Mouse (Mus musculus) intestine, postnatal 0 days (tissue): Measurements from ENCODE around the gene Xab2. TPM values are rescaled to one million over a fixed set of nuclear protein-coding genes. Genes with fewer than 3 reads are reported as not detected.
A peak's percentile ranks its signal among the peaks of the same experiment; 100 is the strongest.

Experiments
- ATAC-seq: fragments of 200-750 bp; cut with Nextera tagmentation; 2 replicates; pipeline ENCODE4 v1.8.0; 2017; ENCODE audit warnings: mild to moderate bottlenecking, moderate TSS enrichment, moderate library complexity
- H3K27ac ChIP-seq: fragments of 300-500 bp; sonication (generic); 2 replicates; pipeline ENCODE4 v1.5.1; 2014; ENCODE audit warnings: mild to moderate bottlenecking, low read depth, low read length, moderate library complexity
- H3K27me3 ChIP-seq: fragments of 300-500 bp; sonication (generic); replicated peaks from 2 replicates; pipeline ENCODE4 v1.6.1; 2014; ENCODE audit warnings: low read length, mixed read lengths; ENCODE audit not compliant: control insufficient read depth, insufficient read depth
- H3K36me3 ChIP-seq: fragments of 300-500 bp; sonication (generic); 2 replicates; pipeline ENCODE4 v1.6.1; 2014; ENCODE audit warnings: mild to moderate bottlenecking, moderate library complexity; ENCODE audit not compliant: control insufficient read depth, insufficient read depth
- H3K4me1 ChIP-seq: fragments of 300-500 bp; sonication (generic); replicated peaks from 2 replicates; pipeline ENCODE4 v1.6.1; 2014; ENCODE audit warnings: antibody characterized with exemption, low read length, mixed read lengths; ENCODE audit not compliant: control insufficient read depth, insufficient read depth
- H3K4me2 ChIP-seq: fragments of 300-500 bp; sonication (generic); replicated peaks from 2 replicates; pipeline ENCODE4 v1.6.1; 2014; ENCODE audit warnings: low read depth, mild to moderate bottlenecking, moderate library complexity
- H3K4me3 ChIP-seq: fragments of 300-500 bp; sonication (generic); 2 replicates; pipeline ENCODE4 v1.5.1; 2014; ENCODE audit warnings: low read depth, low read length
- H3K9ac ChIP-seq: fragments of 300-500 bp; sonication (generic); 2 replicates; pipeline ENCODE4 v1.6.1; 2014; ENCODE audit warnings: mild to moderate bottlenecking, low read depth, low read length
- H3K9me3 ChIP-seq: fragments of 300-500 bp; sonication (generic); 2 replicates; pipeline ENCODE4 v1.6.1; 2016; ENCODE audit warnings: mixed run types; ENCODE audit not compliant: control insufficient read depth
- CTCF ChIP-seq: sonication (generic); IDR thresholded peaks from 2 replicates; pipeline ENCODE4 v1.5.1; 2016; ENCODE audit warnings: low read depth, mild to moderate bottlenecking, control low read depth, antibody characterized with exemption, moderate library complexity
- WGBS: fragments of 180-500 bp; shearing (Covaris S2); extraction: QIAGEN DNeasy Blood & Tissue Kit; methylation state at CpG from one replicate; pipeline ENCODE4 v1.1.7; 2014; 5-methylcytosine and 5-hydroxymethylcytosine counted together
- polyA plus RNA-seq: library from polyadenylated mRNA; unstranded; fragments of >200 nt; fragmentation: Nextera tagmentation; extraction: Ambion mirVana; gene quantifications from 2 replicates; pipeline ENCODE4 v1.2.1, GENCODE M21; 2015

The Xab2 gene
- polyA plus RNA-seq, 1 experiment from 2014 or later = 16.8 TPM

DNA sequence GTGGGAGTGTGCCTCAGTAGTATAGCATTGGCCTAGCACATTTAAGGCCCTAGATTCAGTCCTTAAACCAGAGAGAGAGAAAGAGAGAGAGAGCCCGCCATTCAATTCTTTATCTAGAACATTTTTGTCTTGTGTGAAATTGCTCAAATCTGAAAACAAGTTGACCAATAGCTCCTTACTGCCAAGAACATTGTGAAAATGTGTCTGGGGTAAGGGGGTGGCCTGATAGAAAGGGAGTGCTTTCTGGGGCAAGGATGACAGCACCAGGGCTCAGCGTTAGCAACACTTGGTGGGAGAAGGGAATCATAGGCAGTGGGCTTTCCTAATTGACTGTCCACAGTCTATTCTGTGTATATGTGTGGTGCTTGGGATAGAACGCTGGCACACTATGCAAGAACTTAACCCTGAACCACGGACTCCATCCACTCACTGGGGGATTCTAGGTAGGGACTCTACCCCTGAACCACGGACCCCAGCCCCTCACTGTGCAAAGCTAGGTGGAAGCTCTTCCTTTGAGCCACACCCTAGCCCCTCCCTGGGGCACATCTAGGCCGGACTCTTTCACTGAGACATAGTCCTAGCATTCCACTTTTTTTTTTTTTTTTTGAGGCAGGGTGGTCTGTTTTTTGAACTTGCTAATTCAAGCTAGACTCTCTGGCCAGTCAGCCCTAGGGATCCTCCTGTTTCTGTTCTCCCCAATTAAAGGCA, 25.9 kb upstream of the Xab2 start:
- no peak for TF ChIP-seq CTCF
- Histone ChIP-seq H3K9ac (no peak overlapping the region), H3K27me3 (no peaks in the 10 kb centered on the region), H3K9me3 (no peaks in the 10 kb centered on the region), H3K36me3 (0 out of 2 replicates have a peak, but pooled peaks cover 8% of the 10 kb centered on the region), H3K4me3 (no peak overlapping the region), H3K4me2 (no peak overlapping the region), H3K27ac (no peak overlapping the region), H3K4me1 (no peaks in the 10 kb centered on the region; the same call in 1 of the 2 replicates)
- no peak for ATAC-seq
- 78% methylated on average over 6 of the region's 6 CpGs for WGBS

DNA sequence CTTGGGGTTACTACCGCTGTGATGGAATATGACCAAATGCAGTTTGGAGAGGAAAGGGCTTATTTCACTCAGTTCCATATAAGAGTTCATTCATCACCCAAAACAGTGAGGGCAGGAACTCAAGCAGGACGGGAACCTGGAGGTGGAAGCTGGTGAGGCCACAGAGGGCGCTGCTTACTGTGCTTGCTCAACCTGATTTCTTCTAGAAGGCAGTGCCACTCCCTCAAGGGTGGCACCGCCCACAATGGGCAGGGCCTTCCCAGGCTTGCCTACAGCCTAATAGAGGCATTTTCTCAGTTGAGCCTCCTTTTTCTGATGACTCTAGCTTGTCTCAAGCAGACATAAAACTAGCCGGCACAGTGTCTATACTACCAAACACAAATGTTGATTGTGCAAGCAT, 24.7 kb upstream of the Xab2 start:
- H3K27ac ChIP-seq = no peak overlapping the region
- no peak overlapping the region for H3K9ac ChIP-seq
- H3K27me3 ChIP-seq = no peaks in the 10 kb centered on the region
- TF ChIP-seq CTCF = peak; percentile 70
- ATAC-seq = peak; percentile 82
- H3K4me1 ChIP-seq = no peaks in the 10 kb centered on the region; the same call in 1 of the 2 replicates
- H3K4me3 ChIP-seq = no peak overlapping the region
- WGBS = 11% methylated on average over 5 of the region's 5 CpGs
- peaks cover 20% of the 10 kb centered on the region; the same call in 1 of the 2 replicates for H3K36me3 ChIP-seq
- H3K9me3 ChIP-seq = no peaks in the 10 kb centered on the region
- no peak overlapping the region for H3K4me2 ChIP-seq

DNA sequence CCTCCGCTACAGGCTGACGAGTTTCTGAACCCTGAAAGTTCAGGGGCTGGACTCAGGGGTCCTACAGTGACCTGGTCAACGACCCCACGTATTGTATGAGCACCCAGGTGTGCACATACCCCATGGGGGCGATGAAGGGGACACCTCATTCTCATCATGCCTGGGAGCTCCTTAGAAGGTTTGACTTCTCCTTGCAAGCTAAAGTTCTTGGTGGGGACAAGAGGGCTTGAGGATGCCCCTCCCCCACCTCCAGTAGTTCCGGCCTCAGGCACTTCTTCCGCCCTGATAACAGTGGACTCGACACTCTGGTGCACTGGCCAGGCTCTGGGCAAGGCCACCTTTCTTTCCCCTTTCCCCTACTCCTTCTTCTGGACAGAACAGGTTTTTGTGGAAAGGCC, 10.4 kb upstream of the Xab2 start:
- TF ChIP-seq CTCF = no peak
- Histone ChIP-seq H3K4me1 (no peaks in the 10 kb centered on the region; the same call in 1 of the 2 replicates), H3K9me3 (no peaks in the 10 kb centered on the region), H3K27me3 (no peaks in the 10 kb centered on the region), H3K36me3 (peaks cover 28% of the 10 kb centered on the region), H3K4me2 (peak overlapping the region; percentile 78), H3K27ac (peak overlapping the region; percentile 84), H3K9ac (peak overlapping the region; percentile 85), H3K4me3 (peak overlapping the region; percentile 81)
- WGBS = 8% methylated on average over 8 of the region's 8 CpGs
- ATAC-seq = peak; percentile 39

DNA sequence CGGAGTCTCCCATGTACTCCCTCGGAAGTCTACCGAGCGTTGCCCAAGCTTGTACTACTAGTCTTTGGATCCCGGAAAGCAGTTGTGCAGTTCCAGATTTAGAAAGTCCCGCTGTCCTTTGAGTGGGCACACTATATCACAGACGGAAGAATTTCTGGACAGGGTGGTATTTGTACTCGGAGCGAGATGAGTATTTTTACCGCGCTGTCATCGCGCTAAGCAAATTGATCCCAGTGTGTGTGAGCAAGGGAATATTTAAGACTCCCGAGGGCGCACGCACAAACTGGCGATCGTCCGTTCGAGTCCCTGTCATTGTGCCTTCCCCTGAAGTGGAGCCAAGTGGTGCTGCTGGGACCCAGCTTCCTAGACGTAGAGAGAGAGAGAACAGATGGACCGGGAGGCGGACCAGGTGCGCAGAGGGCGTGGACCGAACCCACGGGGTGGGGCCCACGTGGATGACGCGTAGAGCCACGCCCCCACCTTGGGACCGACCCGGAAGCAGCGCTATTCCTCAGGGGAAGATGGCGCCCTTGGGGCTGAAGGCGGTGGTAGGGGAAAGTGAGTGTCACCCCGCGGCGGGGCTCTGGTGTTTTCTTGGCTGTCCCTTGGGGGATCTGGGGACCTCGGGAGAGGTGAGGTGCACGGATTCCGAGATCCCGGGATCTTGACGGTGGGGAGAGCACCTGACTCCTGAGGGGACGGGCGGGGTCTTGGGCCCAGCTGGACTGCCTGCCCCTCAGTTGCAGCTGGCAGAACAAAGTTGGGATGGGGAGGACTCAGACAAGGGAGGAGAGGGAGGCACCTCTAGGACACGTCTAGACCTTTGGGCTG, 9.7 kb upstream of the Xab2 start, which contains the start of gene Stxbp2:
TSS of gene Stxbp2 (plus strand) at position 309 of the 831 bp plus-strand sequence.
- Histone ChIP-seq H3K4me2 (peak within 1 kb of the TSS; percentile 78), H3K36me3 (peaks cover 22% of the 10 kb centered on the region), H3K27ac (peak within 1 kb of the TSS; percentile 84), H3K27me3 (no peaks in the 10 kb centered on the region), H3K4me1 (no peaks in the 10 kb centered on the region; the same call in 1 of the 2 replicates), H3K9ac (peak within 1 kb of the TSS; percentile 85), H3K4me3 (peak within 1 kb of the TSS; percentile 81), H3K9me3 (no peaks in the 10 kb centered on the region)
- TF ChIP-seq CTCF = 0 out of 2 replicates have a peak, but pooled peaks have one; percentile 9
- peak; percentile 92 for ATAC-seq
- 4% methylated on average over 47 of the region's 47 CpGs for WGBS

DNA sequence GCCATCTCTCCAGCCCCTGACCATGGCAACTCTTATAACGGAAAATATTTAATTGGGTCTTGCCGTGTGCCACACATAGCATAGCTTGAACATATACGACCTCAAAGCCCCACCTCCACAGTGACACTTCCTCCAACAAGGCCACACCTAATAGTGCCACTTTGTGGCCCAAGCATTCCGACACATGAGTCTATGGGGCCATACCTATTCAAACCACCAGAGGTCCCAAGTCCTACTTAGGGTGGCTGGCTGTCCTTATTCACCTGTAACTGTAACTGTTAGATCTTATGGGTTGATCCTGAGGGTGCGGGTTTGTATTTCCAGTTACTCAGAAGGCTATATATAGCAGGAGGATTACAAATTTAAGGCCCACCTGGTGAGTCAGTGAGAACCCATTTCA, 6.9 kb upstream of the Xab2 start:
- Histone ChIP-seq H3K36me3 (no peaks in the 10 kb centered on the region; the same call in 1 of the 2 replicates), H3K27ac (no peak overlapping the region), H3K4me3 (no peak overlapping the region), H3K4me1 (no peaks in the 10 kb centered on the region; the same call in 1 of the 2 replicates), H3K27me3 (no peaks in the 10 kb centered on the region), H3K9ac (no peak overlapping the region), H3K9me3 (no peaks in the 10 kb centered on the region), H3K4me2 (no peak overlapping the region)
- peak; percentile 32; the same call in 1 of the 2 replicates for ATAC-seq
- peak; percentile 72 for TF ChIP-seq CTCF
- WGBS = 23% methylated on average over 5 of the region's 5 CpGs

DNA sequence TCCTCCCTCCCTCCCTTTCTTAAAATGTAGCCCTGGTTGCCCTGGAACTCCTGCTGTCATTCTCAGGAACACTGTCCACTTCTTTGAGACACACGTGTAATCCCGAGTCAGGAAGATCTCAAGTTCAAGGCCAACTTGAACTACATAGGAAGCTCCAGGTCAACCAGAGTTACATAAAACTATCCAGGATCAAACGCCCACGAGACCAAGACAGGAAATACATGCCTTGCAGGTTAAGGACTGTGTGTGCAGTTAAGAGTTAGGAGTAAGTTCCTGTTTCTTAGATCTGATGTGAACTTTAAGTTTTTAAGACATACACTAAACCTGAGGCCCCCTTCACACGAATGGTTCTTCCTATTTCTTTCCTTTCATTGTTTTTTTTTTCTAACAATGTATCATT, 5.9 kb upstream of the Xab2 start:
- Histone ChIP-seq H3K9ac (no peak overlapping the region), H3K9me3 (no peaks in the 10 kb centered on the region), H3K27me3 (no peaks in the 10 kb centered on the region), H3K4me2 (no peak overlapping the region), H3K4me1 (peaks cover 3% of the 10 kb centered on the region), H3K27ac (no peak overlapping the region), H3K36me3 (no peaks in the 10 kb centered on the region; the same call in 1 of the 2 replicates), H3K4me3 (no peak overlapping the region)
- WGBS = 60% methylated on average over 5 of the region's 5 CpGs
- no peak for ATAC-seq
- no peak for TF ChIP-seq CTCF
